Mouse (Mus musculus) gastrocnemius, postnatal 25 days (tissue): ENCODE measurements around the gene Smim12. TPM values are rescaled to one million over a fixed set of nuclear protein-coding genes. Genes with fewer than 3 reads are reported as not detected.

Source experiments
- DNase-seq: peaks from one replicate; pipeline ENCODE4 v3.0.0; 2022
- long read RNA-seq, 2 experiments: library from polyadenylated mRNA; stranded (forward); transcript quantifications; one replicate each; pipeline ENCODE4 v2.0.0; 2021
- total RNA-seq, 2 experiments: library from RNA; stranded (reverse); gene quantifications; 1 replicate in 1 of 2; 2 replicates in 1 of 2; pipeline ENCODE4 v1.2.3; 2021

Gene Smim12
- 10 to 100 TPM; 32.7 to 33.4 TPM for total RNA-seq
- long read RNA-seq, experiment 1, transcript Smim12-201 (2 exons, 1,022 nt) = major isoform, 73 of 75 reads
- long read RNA-seq, experiment 1, partial matches to known transcripts = 2 of 75 reads
- long read RNA-seq, experiment 1, other reads (novel, unspliced or antisense) = 0 of 75 reads
- long read RNA-seq, experiment 2, transcript Smim12-201 (2 exons, 1,022 nt) = major isoform, 58 of 64 reads
- long read RNA-seq, experiment 2, partial matches to known transcripts = 6 of 64 reads
- long read RNA-seq, experiment 2, other reads (novel, unspliced or antisense) = 0 of 64 reads

DNA sequence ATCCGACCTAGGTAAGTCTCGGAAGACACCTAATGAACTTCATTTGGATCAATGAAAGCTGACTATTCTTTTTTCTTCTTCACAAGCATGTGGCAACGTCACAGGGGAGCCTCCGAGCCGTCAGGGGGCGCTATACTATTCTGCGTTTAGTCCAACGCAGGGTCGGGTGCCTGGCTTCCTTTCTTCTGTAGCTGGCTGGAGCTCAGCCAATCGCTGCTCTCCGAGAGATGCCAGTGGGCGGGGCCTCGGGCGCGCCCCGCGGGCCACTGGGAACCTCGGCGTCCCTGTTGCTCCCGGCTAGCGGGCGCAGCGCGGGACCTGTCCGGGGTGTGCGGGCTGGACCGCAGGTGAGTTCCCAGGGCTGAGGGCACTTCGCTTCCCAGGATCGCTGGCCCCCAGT lies at the start of gene Smim12:
Gene Smim12 (plus strand): TSS at position 233 of the 400 bp plus-strand sequence.
- peak; percentile 96 for DNase-seq

DNA sequence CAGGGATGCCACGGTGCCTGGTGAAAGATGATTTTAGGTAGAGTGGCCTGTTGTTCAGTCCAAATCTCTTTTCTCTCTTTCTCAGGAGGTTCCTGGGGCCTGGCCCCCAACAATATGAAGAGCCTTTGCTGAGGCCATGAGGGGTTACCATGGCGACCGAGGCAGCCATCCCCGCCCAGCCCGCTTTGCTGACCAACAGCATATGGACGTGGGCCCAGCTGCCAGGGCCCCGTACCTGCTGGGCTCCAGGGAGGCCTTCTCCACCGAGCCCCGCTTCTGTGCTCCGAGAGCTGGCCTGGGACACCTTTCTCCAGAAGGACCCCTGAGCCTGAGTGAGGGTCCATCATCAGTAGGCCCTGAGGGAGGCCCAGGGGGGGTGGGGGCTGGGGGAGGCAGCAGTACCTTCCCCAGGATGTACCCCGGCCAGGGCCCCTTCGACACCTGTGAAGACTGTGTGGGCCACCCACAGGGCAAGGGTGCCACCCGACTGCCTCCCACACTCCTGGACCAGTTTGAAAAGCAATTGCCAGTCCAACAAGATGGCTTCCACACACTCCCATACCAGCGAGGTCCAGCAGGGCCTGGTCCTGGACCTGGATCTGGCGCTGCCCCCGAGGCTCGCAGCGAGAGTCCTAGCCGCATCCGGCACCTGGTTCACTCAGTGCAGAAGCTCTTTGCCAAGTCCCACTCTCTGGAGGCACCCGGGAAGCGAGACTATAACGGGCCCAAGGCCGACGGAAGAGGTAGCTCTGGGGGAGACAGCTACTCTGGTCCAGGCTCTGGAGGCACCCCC lies 48.9 kb upstream of the Smim12 start:
- DNase-seq = no peak

DNA sequence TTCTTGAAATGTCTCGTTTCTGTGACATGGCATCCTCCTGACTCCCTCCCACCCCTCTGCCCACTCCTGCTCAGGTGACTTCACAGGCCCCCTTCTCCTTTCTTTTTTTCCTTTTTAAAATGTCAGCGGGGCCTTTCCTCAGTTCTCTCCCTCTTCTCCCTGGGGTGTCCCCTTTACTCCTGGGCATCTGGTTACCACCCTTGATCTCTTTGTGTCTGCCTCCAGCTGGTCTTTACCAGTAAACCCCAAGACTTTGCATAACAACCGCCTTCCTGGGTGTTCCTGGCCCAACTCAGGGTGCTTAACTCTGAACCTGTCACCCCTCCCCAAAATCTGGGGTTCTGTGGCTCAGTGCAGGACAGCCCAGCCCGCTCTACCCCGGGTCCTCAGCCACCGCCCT lies 45.0 kb upstream of the Smim12 start:
- no peak for DNase-seq

DNA sequence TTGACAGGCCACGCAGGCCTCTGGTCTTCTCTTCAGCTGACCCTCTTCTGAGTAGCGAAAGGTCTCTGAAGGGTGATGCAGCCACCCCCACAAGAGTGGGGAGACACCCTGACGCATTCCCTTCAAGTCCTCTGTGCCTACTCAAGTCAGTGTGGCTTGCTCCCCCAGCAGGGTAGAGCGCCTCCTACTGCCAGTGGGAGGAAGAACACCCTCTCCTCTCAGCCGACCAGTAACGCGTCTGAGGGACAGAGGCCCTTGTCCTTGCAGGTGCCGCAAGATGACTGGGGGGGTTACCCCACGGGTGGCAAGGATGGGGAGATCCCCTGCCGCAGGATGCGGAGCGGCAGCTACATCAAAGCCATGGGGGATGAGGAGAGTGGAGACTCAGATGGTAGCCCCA lies 44.2 kb upstream of the Smim12 start:
- no peak for DNase-seq

DNA sequence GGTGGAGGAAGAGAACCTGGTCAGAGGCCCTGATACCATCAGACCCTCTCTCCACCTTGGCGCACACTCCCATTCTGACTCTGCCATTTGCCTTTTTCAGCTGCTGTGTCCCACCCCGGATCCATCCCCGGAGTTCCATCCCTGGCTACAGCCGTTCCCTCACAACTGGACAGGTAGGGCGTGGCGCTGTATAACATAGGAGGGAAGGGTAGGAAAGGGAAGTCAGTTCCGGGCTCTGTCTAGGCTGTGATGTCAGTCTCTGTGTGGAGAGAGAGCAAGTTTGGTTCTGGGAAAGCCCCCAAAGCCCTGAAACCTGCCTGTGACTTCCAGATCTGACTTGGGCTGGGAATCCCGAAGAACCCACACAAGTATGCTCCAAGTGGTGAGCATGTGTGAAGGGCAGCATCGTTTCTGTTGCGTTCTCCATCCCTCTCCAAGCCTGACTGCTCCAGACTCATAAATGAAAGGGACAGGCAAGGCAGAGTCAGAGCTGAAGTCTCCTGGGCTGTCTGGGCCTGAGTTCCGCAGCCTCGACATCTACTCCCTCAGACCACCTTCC lies 43.3 kb upstream of the Smim12 start:
- DNase-seq = no peak

DNA sequence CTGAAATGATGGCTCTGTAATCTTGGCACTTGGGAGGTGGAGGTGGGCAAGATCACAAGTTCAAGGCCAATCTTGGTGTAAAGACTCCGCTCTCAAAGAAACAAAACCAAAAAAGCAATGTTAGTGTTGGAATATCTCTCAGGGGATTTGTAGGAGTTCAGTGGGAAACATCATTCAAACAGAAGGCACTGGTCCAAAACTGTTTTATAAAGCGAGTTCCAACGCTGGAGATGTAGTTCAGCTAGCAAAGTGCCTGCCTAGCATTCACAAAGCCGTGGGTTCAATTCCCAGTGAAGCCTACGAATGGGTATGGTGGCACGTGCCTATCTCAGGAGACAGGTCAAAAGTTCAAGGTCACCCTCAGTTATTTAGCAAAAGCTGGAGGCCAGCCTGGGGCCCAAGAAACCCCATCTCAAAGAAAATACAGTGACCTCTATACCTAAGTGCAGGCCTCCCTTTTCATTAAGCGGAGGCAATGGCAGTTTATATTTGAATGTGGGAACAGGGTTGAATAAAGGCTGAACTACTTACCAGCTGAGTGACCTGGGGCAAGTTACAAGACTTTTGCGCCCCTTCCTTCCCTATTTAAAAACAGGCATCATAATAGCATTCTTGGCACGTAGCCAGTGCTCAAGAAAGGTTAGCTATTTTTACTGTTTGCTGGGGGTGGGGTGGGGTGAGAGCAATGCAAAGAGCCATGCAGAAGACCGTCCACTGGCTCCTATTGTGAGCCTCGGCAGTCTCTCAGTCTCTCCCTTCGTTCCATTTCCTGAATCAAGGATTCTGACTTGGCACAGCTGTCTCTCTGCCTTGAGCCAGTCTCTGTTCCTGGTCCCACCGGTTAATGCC lies 42.6 kb upstream of the Smim12 start:
- DNase-seq = no peak

DNA sequence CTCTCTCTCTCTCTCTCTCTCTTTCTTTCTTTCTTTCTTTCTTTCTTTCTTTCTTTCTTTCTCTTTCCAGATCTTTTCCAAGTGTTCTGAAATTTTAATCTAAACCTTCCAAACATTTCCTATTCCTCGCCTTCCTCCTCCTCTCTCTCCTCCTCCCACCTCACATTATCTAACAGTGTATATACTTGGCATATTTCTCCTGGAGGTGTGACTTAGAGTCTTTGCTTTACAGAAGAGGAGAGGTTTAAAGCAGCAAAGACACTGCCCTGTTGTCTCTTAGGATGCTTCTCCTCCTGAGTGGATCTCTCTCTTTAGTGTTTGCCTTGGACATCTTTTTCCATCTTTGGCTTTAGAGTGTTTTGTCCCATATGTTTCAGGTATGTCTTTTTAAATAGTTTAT lies 40.5 kb upstream of the Smim12 start:
- DNase-seq = no peak

DNA sequence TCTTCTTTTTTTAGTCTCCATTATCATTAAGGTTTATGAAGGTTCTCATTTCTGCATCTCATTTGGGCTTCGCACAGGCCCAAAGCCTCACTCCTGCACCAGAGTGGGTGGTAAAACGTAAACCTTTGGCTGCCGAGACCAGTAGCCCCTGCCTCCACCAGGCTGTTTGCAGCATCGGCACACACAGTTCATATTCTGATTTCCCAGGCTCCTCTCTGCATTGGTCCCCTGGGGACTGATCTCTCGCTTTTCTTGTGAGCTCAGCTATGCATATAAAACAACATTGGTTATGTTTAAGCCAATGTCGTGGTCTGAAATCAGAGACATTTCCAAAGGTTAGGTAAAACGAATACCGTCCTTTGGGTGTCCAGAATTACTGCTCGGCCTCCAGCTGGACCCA lies 32.3 kb upstream of the Smim12 start:
- DNase-seq = no peak

DNA sequence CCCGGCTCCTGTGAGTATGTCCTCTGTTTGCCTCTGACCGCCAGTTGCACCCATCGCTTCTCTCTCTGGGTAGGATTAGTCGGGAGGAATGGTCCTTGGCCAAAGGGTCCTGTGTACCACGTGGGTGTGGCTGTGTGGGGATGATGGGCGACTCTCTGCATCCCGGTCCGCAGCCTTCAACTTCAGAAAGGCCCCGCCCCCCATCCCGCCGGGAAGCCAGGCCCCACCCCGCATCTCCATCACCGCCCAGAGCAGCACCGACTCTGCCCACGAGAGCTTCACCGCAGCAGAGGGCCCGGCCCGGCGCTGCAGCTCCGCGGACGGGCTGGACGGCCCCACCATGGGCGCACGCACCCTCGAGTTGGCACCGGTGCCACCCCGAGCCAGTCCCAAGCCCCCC lies 29.1 kb upstream of the Smim12 start:
- DNase-seq = no peak

DNA sequence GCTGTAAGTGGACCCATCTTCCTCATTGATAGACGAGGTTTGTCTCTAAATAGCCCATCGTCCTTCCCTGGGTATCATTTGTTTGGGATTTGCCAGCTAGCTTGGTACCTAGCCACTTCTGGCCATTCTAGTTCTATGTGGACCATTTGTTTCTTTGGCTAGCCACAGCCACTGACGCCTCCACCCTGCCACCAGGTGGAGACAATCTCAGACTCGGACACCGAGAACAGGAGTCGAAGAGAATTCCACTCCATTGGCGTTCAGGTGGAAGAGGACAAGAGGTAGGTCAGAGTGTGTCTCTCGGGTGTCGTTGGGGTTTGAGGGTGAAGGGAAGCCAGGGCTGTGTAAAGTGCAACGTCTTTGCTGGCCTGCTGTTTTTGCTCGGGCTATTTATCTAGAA lies 28.5 kb upstream of the Smim12 start:
- no peak for DNase-seq

DNA sequence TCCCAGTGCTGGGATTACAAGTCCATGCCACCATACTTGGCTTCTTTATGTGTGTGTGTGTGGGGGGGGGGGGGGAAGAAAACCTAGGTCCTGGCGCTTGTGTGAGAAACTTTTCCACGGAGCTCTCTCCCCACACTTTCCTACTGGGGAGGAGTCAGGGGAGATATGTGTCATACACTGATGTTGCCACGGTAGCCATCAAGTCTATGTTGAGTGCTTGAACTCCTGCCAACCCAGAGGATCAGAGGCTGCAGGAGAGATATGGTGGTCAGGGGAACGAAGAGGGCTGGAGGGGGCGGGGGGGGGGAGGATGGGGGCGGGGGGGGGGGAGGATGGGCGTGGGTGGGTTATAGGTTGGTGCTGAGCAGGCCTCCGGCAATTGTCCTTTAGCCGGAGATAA lies 27.8 kb upstream of the Smim12 start:
- no peak for DNase-seq

DNA sequence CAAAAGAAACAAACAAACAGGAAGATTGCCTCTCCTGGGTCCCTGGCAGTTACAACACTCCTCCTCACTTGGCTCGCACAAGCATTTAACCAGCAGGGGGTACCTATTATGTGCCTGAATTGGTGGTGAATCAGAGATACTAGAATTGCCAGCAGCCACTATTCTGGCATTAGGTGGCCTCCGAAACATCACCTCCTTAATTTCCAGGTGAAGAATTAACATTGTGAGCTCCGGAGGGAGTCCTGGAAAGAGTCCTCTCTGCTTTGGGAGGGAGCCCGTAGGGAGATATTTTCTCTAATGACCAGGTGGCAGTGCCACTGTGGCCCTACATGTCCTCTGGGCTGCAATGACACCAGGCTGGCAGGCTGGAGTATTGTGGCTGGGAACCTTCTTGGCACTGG lies 27.3 kb upstream of the Smim12 start:
- no peak for DNase-seq

DNA sequence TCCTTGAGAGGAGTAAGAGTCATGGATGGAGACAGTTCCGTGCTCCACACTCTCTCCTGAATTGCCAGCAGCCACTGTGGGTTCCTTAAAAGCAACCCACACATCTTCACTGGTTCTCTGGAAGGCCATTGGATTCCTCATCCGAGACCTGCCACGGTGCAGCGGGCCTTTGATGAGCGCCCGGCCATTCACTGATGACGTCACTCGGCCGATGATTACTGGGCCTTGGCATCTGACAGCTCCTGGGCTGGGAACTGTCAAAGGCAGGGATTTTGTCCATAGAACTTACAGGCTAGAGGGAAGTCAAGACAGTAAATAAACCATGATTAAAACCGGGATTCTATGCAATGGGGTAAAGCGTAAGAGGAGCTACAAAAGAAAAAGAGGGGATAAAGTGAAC lies 26.5 kb upstream of the Smim12 start:
- DNase-seq = no peak

DNA sequence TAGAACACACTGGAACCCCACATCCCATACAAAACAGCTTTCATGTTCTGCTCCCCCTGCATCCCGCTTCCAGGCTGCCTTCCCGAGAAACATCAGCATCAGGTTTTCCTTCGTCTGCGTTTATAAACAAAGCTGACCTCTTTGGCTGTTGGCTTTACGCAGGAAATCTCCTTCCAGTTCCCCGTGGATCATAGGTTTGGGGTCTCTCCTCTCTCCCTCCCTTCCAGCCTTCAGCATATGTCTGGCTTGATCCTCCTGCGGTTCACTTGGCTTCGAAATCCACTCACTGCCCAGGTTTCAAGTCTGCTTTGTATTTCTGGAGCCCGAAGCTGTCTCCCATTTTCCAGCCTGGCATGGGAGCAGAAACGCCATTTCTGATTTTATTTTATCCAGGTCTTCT lies 20.3 kb upstream of the Smim12 start:
- DNase-seq = no peak

DNA sequence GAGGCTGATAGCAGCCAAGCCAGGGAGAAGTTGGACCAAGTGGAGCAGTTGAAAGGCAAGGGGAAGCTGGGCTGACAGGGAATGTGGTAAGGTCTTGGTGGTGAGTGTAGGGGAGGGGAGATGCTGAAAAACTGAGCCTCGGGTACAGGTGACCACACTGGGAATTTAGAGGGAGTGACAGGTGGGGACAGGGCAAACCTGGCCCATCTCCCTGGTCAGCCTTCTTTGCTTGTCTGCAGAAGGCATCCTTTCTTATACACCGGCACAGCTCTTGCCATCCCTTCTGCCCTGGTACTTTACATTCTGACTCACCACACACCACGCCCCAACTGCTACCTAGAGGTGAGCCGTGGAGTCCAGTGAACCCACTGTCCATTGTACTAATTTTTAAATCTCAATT lies 19.8 kb upstream of the Smim12 start:
- no peak for DNase-seq

DNA sequence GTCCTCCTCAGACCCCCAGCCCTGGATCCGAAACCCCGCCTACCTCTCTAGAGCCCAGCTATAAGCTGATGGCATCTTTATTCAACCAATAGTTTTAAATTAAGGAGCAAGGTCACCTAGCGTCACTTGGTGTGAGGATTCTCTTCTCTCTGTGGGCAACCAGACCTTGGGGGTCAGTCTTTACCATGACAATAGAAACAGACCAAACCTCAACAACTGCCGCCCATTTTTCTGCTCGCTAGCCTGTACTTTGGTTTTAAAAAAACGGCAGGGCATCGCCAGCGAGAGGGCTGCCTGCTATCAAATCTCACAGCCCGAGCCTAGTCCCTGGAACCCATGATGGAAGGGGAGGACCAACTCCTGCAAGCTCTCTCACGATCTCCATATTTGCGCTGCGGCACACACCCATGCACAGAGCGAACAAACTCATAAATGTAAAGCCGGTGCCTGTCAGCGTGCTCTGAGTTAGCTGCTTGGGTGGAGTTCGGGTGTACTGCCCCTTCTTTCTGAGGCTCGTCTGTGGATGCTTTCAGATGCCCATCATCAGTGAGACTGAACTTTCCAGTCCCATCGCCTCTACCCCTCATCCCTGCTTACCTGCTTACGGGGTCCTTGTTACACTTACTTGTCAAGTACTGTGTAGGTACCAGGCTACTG lies 19.0 kb upstream of the Smim12 start:
- DNase-seq = no peak

DNA sequence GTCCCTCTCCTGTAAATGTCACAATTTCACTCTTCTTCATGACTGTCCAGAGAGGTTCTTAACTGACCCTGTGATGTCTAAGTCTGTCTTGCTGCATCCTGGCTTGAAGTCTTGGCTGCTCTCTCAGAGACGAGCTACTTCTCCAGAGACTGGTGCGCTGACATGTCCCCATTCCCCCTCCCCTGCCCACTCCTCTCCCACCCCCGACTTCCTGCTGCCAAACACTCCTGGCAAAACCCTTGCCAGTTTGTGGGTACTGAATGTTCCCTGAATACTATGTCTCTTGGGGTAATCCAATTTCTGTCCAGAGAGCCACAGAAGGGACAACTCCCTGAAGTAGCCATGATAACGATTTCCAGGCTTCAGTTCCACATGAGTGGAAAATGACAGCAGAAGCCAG lies 17.5 kb upstream of the Smim12 start:
- DNase-seq = no peak

DNA sequence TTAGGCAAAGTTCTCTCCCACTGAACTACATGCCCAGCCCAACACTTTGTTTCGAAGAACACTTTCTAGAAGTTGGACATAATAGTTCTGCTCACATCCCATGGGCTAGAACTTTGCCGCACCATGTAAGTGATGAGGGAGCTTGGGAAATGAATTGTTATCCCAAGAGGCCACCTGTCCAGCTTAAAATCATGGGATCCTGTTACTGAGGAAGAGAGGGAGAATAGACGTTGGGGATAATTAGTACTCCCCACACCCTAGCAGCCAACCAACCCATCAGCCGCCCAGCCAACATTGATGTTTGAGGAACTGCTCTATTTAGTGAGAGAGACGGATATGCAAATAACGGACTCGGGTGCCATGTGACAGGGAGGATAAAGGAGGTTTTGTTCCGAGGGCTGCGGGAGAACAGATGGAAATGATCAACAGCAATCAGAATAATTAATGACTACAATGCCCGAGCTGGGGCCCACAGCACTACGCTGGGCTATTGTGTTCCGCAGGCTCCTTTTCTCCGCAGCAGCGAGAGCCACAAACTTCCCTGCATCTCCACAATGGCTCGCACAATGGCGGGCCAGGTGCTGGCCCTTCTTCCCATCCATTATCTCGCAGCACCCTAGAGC lies 16.4 kb upstream of the Smim12 start:
- DNase-seq = no peak

DNA sequence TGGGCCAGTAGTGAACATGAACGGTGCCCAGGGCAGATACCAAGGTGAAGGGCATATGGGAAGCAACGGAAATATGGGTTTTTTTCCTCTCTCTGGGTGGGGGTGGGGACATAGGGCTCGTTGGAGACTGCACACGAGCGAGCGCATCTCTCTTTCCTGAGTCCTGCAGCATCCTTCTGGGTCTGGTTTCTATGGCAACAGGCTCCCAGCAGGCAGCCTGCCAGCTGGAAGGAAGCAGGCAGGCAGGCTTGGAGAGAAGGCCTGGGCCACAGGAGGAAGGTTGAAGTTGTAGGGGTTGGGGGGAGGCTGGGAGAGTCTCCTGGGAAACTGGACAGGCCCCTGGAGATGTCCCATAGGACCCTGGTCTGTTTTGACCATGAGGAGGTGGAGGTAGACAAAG lies 11.6 kb upstream of the Smim12 start:
- no peak for DNase-seq

DNA sequence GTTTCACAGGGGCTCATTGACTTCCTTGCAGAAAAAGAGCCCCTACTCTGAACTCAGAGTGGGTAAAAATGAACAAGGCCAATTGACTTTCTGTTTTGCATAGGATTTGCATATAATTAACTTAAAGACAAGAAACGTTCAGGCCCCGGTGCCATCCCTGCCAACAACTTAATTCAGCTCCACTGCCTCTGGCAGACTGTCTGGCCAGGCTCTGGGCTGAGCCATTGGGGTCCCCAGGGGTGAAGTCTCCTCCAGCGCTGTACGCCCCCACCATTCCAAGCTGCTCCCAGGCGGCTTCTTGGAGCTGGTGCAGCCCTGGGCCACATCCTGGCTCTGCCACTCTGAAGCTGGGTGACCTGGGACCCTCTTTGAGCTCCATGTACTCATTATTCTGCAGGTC lies 11.0 kb upstream of the Smim12 start:
- DNase-seq = no peak

DNA sequence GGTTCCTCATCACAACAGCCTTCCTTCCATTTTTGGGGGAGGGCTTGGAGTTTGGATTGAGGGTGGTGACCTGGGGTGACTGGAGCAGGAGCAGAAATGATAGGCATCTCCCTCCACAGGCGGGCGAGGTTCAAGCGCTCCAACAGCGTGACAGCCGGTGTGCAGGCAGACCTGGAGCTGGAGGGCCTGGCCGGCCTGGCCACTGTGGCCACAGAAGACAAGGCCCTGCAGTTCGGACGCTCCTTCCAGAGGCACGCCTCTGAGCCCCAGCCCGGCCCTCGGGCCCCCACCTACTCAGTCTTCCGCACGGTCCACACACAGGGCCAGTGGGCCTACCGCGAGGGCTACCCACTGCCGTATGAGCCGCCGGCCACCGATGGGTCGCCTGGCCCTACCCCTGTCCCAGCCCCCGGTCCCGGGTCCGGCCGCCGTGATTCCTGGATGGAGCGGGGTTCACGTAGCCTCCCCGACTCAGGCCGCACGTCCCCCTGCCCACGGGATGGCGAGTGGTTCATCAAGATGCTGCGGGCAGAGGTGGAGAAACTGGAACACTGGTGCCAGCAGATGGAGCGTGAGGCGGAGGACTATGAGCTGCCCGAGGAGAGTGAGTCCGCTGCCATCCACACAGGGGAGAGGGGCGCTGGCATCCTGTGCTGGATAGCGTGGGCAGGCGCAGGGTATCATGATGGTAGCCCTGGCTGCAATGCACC lies 10.0 kb upstream of the Smim12 start:
- no peak for DNase-seq
